Mouse (Mus musculus) liver, adult 2 months (tissue): Measurements from ENCODE around the gene Tcte1.

Experiments
- CTCF ChIP-seq: fragments of 200-500 bp; IDR thresholded peaks from 2 replicates; pipeline ENCODE4 v1.5.1; 2011; ENCODE audit warnings: low read depth, low read length, control low read depth
- POLR2A ChIP-seq: fragments of 200-500 bp; IDR thresholded peaks from 2 replicates; pipeline ENCODE4 v1.6.1; 2011; ENCODE audit warnings: low read length, control low read depth; ENCODE audit not compliant: insufficient read depth; ENCODE audit errors: extremely low read depth

- TF ChIP-seq POLR2A (no peak), CTCF (no peak)
These were observed 17.2 kb upstream of the Tcte1 start for GRCm38 (mm10) chr17:45505941-45506465.
